Mouse (Mus musculus): ENCODE measurements around the gene Cldn22. TPM values are rescaled to one million over a fixed set of nuclear protein-coding genes. Genes with fewer than 3 reads are reported as not detected.
A peak's percentile ranks its signal among the peaks of the same experiment; 100 is the strongest.

The Cldn22 gene
- polyA plus RNA-seq, 1 experiment, result not detected

GRCm38 (mm10) chr8:47849842-47850241 lies 25.6 kb downstream of the Cldn22 start:
- no peak overlapping the region for H3K9ac ChIP-seq (ENCODE audit: low read depth, poor library complexity, severe bottlenecking)
- no peak overlapping the region for H3K4me3 ChIP-seq (ENCODE audit: low read depth, low read length)
- H3K9me3 ChIP-seq (replicated peaks; ENCODE audit: control insufficient read depth, insufficient read depth, low read length, poor library complexity, severe bottlenecking), result no peaks in the 10 kb centered on the region
- H3K27ac ChIP-seq (ENCODE audit: insufficient read depth, low read length), result no peak overlapping the region
- H3K27me3 ChIP-seq (ENCODE audit: control insufficient read depth, insufficient read depth, low read length, poor library complexity, severe bottlenecking), result no peaks in the 10 kb centered on the region
- no peaks in the 10 kb centered on the region for H3K4me1 ChIP-seq (ENCODE audit: control insufficient read depth, insufficient read depth, low read length)
- peaks cover 17% of the 10 kb centered on the region for H3K36me3 ChIP-seq (ENCODE audit: control insufficient read depth, insufficient read depth, low read length, poor library complexity, severe bottlenecking)
- peak; percentile 63 for TF ChIP-seq CTCF (IDR thresholded peaks at IDR 0.05; ENCODE audit: low read depth, low read length)
- no peak for TF ChIP-seq EP300 (IDR thresholded peaks at IDR 0.05; ENCODE audit: insufficient read depth, low read depth, low read length)

- Histone ChIP-seq H3K9ac (ENCODE audit: low read depth, poor library complexity, severe bottlenecking) (no peak overlapping the region), H3K4me3 (ENCODE audit: low read depth, low read length) (no peak overlapping the region), H3K9me3 (replicated peaks; ENCODE audit: control insufficient read depth, insufficient read depth, low read length, poor library complexity, severe bottlenecking) (no peaks in the 10 kb centered on the region), H3K27ac (ENCODE audit: insufficient read depth, low read length) (no peak overlapping the region), H3K4me1 (ENCODE audit: control insufficient read depth, insufficient read depth, low read length) (no peaks in the 10 kb centered on the region), H3K36me3 (ENCODE audit: control insufficient read depth, insufficient read depth, low read length, poor library complexity, severe bottlenecking) (peaks cover 18% of the 10 kb centered on the region), H3K27me3 (ENCODE audit: control insufficient read depth, insufficient read depth, low read length, poor library complexity, severe bottlenecking) (no peaks in the 10 kb centered on the region)
- TF ChIP-seq CTCF (IDR thresholded peaks at IDR 0.05; ENCODE audit: low read depth, low read length) (no peak), POLR2A (IDR thresholded peaks at IDR 0.05; ENCODE audit: insufficient read depth, low read length) (no peak), EP300 (IDR thresholded peaks at IDR 0.05; ENCODE audit: insufficient read depth, low read depth, low read length) (no peak)
These were observed 27.7 kb downstream of the Cldn22 start for GRCm38 (mm10) chr8:47851824-47852502.

- H3K27ac ChIP-seq (ENCODE audit: insufficient read depth, low read length), result no peak overlapping the region
- TF ChIP-seq CTCF (IDR thresholded peaks at IDR 0.05; ENCODE audit: low read depth, low read length), result no peak
- TF ChIP-seq POLR2A (IDR thresholded peaks at IDR 0.05; ENCODE audit: insufficient read depth, low read length), result no peak
- TF ChIP-seq EP300 (IDR thresholded peaks at IDR 0.05; ENCODE audit: insufficient read depth, low read depth, low read length), result no peak
These were observed 28.5 kb downstream of the Cldn22 start for GRCm38 (mm10) chr8:47852737-47853136.

GRCm38 (mm10) chr8:47853356-47853755 lies 29.1 kb downstream of the Cldn22 start:
- no peak overlapping the region for H3K27ac ChIP-seq (ENCODE audit: insufficient read depth, low read length)
- H3K27me3 ChIP-seq (ENCODE audit: control insufficient read depth, insufficient read depth, low read length, poor library complexity, severe bottlenecking), result no peaks in the 10 kb centered on the region
- TF ChIP-seq CTCF (IDR thresholded peaks at IDR 0.05; ENCODE audit: low read depth, low read length), result no peak
- TF ChIP-seq POLR2A (IDR thresholded peaks at IDR 0.05; ENCODE audit: insufficient read depth, low read length), result no peak
- no peak for TF ChIP-seq EP300 (IDR thresholded peaks at IDR 0.05; ENCODE audit: insufficient read depth, low read depth, low read length)
- peaks cover 24% of the 10 kb centered on the region for H3K36me3 ChIP-seq (ENCODE audit: control insufficient read depth, insufficient read depth, low read length, poor library complexity, severe bottlenecking)
- no peaks in the 10 kb centered on the region for H3K9me3 ChIP-seq (replicated peaks; ENCODE audit: control insufficient read depth, insufficient read depth, low read length, poor library complexity, severe bottlenecking)
- no peaks in the 10 kb centered on the region for H3K4me1 ChIP-seq (ENCODE audit: control insufficient read depth, insufficient read depth, low read length)
- H3K9ac ChIP-seq (ENCODE audit: low read depth, poor library complexity, severe bottlenecking), result no peak overlapping the region
- no peak overlapping the region for H3K4me3 ChIP-seq (ENCODE audit: low read depth, low read length)

More at GRCm38 (mm10) chr8:47852737-47853136, 28.5 kb downstream of the Cldn22 start:
- H3K9me3 ChIP-seq (replicated peaks; ENCODE audit: control insufficient read depth, insufficient read depth, low read length, poor library complexity, severe bottlenecking), result no peaks in the 10 kb centered on the region
- no peak overlapping the region for H3K9ac ChIP-seq (ENCODE audit: low read depth, poor library complexity, severe bottlenecking)
- H3K4me1 ChIP-seq (ENCODE audit: control insufficient read depth, insufficient read depth, low read length), result no peaks in the 10 kb centered on the region
- no peaks in the 10 kb centered on the region for H3K27me3 ChIP-seq (ENCODE audit: control insufficient read depth, insufficient read depth, low read length, poor library complexity, severe bottlenecking)
- H3K4me3 ChIP-seq (ENCODE audit: low read depth, low read length), result no peak overlapping the region
- H3K36me3 ChIP-seq (ENCODE audit: control insufficient read depth, insufficient read depth, low read length, poor library complexity, severe bottlenecking), result peaks cover 18% of the 10 kb centered on the region

GRCm38 (mm10) chr8:47859259-47859658 lies 35.0 kb downstream of the Cldn22 start:
- no peaks in the 10 kb centered on the region for H3K4me1 ChIP-seq (ENCODE audit: control insufficient read depth, insufficient read depth, low read length)
- no peak overlapping the region for H3K4me3 ChIP-seq (ENCODE audit: low read depth, low read length)
- TF ChIP-seq CTCF (IDR thresholded peaks at IDR 0.05; ENCODE audit: low read depth, low read length), result no peak
- TF ChIP-seq POLR2A (IDR thresholded peaks at IDR 0.05; ENCODE audit: insufficient read depth, low read length), result no peak
- no peak for TF ChIP-seq EP300 (IDR thresholded peaks at IDR 0.05; ENCODE audit: insufficient read depth, low read depth, low read length)
- no peaks in the 10 kb centered on the region for H3K27me3 ChIP-seq (ENCODE audit: control insufficient read depth, insufficient read depth, low read length, poor library complexity, severe bottlenecking)
- H3K27ac ChIP-seq (ENCODE audit: insufficient read depth, low read length), result no peak overlapping the region
- H3K9ac ChIP-seq (ENCODE audit: low read depth, poor library complexity, severe bottlenecking), result no peak overlapping the region
- no peaks in the 10 kb centered on the region for H3K9me3 ChIP-seq (replicated peaks; ENCODE audit: control insufficient read depth, insufficient read depth, low read length, poor library complexity, severe bottlenecking)
- peaks cover 30% of the 10 kb centered on the region for H3K36me3 ChIP-seq (ENCODE audit: control insufficient read depth, insufficient read depth, low read length, poor library complexity, severe bottlenecking)

GRCm38 (mm10) chr8:47866568-47866967 lies 42.3 kb downstream of the Cldn22 start:
- no peak for TF ChIP-seq POLR2A (IDR thresholded peaks at IDR 0.05; ENCODE audit: insufficient read depth, low read length)
- Histone ChIP-seq H3K4me1 (ENCODE audit: control insufficient read depth, insufficient read depth, low read length) (no peaks in the 10 kb centered on the region), H3K27ac (ENCODE audit: insufficient read depth, low read length) (no peak overlapping the region), H3K4me3 (ENCODE audit: low read depth, low read length) (no peak overlapping the region), H3K36me3 (ENCODE audit: control insufficient read depth, insufficient read depth, low read length, poor library complexity, severe bottlenecking) (peaks cover 29% of the 10 kb centered on the region), H3K9ac (ENCODE audit: low read depth, poor library complexity, severe bottlenecking) (no peak overlapping the region), H3K9me3 (replicated peaks; ENCODE audit: control insufficient read depth, insufficient read depth, low read length, poor library complexity, severe bottlenecking) (no peaks in the 10 kb centered on the region), H3K27me3 (ENCODE audit: control insufficient read depth, insufficient read depth, low read length, poor library complexity, severe bottlenecking) (no peaks in the 10 kb centered on the region)
